Mouse (Mus musculus) yolk sac, embryonic 10.5 days (tissue): ENCODE results near the gene Galk2.

Experiments used
- DNase-seq: peaks from one replicate; pipeline ENCODE4 v3.0.0-alpha.2; 2017; ENCODE audit warnings: low spot score

Galk2 gene

DNA sequence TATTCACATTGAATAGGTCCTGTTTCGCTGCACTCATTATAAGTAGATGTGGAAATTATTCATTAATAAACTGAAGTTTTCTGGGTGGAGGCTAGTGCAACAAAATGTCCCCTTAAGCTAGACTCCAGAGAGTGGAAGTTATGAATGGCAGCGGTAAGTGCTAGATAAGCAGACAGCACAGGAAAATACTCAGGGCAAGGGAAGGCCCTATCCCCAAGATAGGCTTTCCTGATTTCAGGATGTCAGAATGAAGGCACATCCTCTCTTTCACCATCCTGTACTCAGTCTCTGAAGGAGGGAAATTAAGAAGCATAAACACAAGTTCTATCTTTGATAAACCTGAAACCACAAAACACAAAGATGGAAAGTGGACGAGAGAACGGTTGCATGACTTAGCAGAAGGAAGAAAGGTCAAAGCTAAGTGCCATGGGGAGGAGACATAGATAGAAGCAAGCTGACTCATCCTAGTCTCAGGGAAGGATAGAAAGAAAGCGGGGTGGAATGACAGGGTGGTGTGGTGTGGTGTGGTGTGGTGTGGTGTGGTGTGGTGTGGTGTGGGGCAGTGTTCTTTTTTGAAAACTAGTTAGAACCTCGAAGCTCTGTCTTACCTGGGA lies 42.0 kb downstream of the Galk2 start:
- peak; percentile 9 for DNase-seq

- no peak for DNase-seq
Measured at GRCm38 (mm10) chr2:125901426-125901825, 42.5 kb downstream of the Galk2 start.

DNA sequence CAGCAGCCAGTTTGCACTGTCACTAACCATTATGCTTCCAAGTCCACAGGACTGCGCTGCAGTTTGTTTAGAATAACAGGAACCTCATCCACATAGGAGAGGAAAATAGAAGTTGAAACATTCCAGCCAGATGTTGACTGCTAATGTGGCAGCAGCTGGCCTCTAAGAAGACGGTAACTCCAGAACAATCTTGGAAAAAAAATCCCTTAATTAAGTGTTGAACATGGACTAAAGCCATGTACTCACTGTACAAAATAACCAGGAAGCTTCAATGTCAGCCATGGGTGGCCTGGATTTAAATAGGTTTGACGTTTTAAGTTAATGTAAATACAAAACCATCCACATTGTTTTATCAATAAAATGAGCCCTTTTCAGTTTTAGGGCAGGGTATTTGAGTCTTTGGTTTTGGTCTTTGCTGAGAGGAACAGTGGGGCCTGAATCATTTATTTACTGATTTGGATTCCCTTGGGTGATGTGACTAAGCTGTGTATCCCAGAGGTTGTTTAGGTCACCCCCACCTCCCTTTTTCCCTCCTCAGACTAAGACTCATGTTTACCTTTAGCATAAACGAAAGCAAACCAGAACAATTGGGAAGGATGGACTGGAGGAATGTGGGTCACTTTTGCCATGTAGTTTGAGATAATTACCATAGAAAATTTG lies 47.6 kb downstream of the Galk2 start:
- DNase-seq: no peak

GRCm38 (mm10) chr2:125907580-125908255 lies 48.8 kb downstream of the Galk2 start:
- no peak for DNase-seq

DNA sequence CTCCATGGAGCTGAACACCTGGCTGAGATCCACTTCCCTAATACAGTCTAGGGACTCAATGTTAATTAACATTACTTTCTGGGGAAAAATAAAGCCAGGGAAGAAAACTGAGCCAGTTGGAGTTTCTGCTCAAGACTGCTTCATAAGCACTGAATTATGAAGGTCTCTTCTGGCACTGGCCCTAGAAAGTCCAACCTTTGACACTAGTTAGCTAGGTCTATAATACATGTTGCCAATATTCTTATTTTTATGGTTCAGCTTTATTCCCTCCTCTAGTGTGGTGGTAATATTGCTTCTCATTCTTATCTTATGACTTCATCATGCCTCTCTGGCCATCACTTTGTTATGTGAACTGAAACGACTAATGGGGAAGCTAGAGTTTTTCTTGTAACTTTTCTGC lies 55.3 kb downstream of the Galk2 start:
- DNase-seq: no peak

- no peak for DNase-seq
Measured at GRCm38 (mm10) chr2:125914713-125915112, 55.8 kb downstream of the Galk2 start.

GRCm38 (mm10) chr2:125916652-125917296 lies 57.9 kb downstream of the Galk2 start:
- no peak for DNase-seq

DNA sequence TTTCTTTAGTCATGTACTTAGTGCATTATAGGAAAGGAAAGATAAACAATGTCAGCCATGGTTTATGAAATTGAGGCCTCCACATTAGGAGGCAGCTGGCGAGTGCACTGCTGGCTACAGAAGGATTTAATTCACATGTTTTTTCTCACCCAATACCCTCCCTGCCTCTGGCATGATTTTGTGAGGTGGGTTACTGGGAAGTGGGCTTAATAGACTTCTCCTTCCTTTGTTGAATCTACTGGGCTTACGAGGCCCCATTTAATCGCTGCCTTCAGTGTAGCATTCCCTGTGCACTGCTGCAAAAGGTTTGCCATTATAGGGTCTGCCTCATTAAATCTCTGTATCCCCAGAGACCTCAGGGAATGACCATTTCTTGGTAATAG lies 58.4 kb downstream of the Galk2 start:
- DNase-seq: no peak

DNA sequence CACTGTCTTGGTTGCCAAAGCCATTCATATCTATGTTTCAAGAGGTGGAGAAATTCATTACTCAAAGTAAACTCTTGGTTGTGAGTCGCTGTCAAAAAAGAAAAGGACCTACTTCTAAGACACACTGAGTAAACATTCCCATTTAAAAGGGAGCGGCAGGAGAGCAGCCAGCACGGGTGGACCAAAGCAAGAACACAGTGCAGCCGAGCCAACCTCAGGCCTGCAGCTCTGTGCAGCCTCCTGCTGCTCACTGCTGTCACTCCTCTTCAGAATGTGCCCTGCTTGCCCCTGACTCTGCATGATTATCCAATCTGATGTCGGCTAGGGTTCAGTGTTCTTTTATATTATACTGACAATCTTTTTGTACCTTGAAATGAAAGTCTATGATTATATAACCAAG lies 62.4 kb downstream of the Galk2 start:
- no peak for DNase-seq

DNA sequence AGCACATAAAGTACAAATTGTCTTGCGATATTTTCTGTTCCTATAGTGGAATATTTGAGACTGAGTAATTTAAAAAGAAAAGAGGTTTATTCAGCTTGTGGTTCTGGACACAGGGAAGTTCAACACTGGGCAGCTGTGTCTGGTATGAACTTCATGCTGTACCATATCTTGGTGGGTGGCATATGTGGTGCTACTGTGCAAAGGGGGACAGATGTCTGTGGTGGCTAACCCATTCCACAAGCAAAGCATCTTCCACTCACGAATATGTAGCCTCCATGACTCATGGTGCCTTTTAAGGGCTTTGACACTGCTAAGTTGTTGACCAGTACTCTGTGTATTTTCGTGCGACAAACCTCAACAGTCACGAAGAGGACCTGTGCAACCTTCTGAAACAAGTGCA lies 63.2 kb downstream of the Galk2 start:
- no peak for DNase-seq

DNA sequence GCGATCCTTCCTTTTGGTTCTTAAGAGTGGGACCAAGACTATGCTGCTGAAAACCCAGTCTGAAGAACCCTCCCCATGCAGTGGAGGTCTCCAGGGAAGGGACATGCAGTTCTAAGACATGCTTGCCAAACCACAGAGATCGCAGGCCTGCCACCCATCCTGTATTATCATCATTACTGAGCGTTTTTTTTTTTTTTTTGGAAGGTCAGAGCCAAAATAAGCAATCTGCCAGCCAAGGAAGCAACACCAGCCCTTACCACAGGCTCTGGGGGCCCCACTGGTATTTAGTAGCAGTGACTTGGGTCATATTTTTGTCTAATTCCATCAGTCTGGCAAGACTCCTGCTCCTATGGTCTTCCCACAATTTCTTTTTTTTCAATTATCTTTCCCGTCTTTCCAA lies 64.0 kb downstream of the Galk2 start:
- no peak for DNase-seq

GRCm38 (mm10) chr2:125923346-125923745 lies 64.4 kb downstream of the Galk2 start:
- no peak for DNase-seq

DNA sequence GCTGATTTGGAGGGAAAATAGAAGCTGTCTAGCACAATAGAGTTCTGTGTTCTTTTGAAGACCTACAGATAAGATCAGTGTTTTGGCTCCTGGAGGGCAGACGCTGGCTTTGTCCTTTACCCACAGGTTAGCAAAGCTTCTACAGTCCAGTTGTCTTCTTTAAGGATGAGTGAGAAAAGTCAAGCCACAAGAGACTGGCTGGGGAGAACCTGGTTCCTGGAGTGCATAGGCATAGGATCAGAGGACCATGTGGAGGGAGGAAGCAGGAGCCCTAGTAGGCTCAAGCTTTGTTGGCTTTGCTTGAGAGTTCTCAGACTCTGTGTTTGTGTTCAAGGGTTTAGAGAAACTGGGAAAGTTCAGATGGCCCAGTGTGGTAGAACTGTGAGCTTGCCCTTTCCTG lies 65.6 kb downstream of the Galk2 start:
- DNase-seq: no peak

DNA sequence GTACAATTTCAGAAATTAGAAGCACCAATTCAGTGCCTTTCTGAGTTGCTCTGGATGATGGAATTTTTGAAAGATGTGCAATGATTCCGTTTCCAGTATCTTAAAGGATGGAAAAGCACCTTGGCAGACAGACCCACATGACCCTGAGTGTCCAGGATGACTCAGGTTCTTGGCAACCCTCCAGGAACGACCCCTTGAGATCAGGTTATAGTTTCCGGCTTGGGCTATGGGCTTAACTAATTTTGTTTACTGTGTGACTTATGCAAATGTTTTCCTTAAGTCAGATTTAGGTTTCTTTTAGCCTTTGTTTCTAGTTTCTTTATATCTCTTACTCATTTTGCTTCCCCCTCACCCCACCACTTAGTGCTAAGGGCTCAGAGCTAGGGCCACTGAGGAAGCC lies 66.2 kb downstream of the Galk2 start:
- no peak for DNase-seq

DNA sequence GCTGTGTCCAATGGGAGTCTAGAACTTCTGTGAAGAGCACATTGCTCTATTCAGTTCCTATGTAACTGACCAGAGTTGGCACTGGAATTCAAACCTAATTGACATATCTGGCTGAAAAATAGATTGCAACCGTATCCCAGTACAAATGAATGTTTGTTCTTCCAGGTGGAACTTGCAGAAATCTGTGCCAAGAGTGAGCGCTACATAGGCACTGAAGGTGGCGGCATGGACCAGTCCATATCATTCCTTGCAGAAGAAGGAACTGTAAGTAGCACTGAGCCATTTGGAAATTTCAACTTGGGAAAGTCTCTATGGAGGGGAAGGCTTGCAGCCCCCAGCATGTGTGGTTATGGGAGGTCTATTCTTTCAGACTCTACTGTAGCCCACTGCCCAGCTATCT lies 70.5 kb downstream of the Galk2 start:
- no peak for DNase-seq

DNA sequence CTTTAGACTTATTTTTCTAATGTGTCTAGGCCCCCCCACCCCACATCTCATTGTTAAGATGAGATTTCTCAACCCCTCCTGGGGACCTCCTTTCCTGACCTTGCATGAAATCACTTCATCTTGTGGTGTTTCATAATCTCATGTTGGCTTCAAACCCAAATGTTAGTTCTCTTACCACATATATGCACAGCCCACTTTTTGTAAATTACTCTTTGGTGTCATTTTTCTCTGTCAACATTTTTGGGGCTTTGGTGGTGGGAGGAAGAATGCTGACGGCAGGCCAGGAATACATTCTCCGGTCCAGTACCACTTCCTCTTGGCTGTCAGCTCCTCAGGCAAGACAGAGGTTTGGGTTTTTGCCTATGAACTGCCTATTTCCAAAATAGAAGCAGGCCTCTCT lies 71.0 kb downstream of the Galk2 start:
- DNase-seq: no peak

DNA sequence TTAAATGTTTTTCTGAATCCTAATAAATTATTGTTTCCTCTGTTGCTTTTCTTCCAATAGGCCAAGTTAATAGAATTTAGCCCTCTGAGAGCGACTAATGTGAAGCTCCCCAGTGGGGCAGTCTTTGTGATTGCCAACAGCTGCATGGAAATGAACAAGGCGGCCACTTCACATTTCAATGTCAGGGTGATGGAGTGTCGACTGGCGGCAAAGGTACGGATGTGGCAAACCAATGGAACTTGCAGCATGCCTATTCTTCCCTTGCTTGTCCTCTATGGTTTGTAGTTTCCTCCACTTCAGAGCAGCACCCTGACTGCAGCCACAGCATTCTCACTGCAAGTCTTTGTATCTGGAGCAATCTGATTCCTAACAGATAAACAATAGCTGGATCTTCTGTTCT lies 72.3 kb downstream of the Galk2 start:
- DNase-seq: no peak

DNA sequence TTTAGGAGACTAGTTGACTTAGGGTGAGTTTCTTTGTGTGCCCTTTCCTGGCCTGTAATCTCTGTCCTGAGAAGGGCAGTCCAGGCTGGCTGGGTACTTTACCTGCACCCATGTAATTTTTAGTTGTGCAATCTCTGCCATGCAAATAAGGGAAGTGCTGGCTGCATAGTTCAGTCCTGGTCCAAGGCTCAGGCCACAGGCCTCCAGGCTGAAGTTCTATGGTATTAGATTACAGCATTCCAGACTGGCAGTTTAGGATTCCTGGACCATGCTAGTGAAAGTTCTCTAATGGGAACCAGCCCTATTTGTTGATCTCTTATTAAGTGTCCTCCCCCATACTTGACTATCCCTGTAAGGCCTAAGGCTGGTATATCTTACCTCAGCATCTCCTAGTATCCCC lies 73.8 kb downstream of the Galk2 start:
- peak; percentile 31 for DNase-seq

DNA sequence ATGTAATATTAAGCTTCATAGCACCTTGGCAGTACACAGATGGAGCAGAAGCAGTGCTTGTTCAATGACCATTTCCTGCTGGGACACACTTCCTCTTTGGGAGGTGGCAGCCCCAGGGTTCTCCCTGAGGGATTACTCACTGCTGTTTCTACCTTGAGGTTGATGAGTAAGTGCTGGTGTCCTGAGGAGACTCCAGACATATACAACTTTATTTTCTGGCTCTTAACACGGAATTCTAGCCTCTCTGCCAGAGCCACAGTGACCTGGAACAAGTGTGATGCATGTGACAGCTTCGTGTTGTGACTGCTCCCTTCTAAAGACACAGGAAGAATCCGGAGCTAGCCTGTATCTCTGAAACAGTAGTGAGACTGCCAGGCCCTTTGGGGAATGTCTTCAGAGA lies 75.1 kb downstream of the Galk2 start:
- no peak for DNase-seq

- no peak for DNase-seq
Measured at GRCm38 (mm10) chr2:125936396-125936795, 77.5 kb downstream of the Galk2 start.

DNA sequence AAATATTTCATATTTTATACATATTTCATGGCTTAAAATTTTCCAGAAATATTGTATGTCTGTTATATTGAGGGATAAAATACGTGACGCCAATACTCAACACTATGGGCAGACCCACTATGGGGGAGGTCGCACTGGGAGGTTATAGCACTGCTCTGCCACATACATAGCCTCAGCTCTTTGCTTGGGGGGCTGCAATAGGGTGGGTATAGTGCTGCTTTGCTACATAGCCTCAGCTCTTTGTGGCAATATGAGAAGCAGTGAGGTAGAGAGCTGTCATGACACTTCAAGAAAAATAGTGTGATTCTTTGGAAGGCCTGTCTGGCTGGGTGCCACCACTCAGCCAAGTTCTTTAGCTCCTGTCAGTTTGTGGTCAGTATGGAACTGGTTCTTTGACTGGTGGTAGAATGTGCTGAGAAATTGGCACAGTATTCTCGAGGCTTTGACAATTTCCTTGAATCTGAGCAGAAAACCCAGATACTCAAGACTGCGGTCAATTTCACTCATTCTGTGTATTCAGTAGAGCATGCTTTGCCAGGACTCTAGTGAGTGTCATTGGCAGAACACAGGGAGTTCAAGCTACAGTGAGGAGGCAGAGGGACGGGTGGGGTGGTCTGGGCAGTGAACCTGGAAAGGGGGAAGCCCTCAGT lies 80.2 kb downstream of the Galk2 start:
- no peak for DNase-seq

GRCm38 (mm10) chr2:125941111-125941785 lies 82.3 kb downstream of the Galk2 start:
- DNase-seq: no peak
